Mouse (Mus musculus) cerebellum, postnatal 4 days (tissue): ENCODE data around the gene Chdh.
A peak's percentile ranks its signal among the peaks of the same experiment; 100 is the strongest.

Experiments used
- DNase-seq, 2 experiments: peaks; one replicate each; pipeline ENCODE4 v3.0.0; 2022; ENCODE audit warnings: low spot score in 2 of 2, mixed read lengths in 1 of 2

The Chdh gene

DNA sequence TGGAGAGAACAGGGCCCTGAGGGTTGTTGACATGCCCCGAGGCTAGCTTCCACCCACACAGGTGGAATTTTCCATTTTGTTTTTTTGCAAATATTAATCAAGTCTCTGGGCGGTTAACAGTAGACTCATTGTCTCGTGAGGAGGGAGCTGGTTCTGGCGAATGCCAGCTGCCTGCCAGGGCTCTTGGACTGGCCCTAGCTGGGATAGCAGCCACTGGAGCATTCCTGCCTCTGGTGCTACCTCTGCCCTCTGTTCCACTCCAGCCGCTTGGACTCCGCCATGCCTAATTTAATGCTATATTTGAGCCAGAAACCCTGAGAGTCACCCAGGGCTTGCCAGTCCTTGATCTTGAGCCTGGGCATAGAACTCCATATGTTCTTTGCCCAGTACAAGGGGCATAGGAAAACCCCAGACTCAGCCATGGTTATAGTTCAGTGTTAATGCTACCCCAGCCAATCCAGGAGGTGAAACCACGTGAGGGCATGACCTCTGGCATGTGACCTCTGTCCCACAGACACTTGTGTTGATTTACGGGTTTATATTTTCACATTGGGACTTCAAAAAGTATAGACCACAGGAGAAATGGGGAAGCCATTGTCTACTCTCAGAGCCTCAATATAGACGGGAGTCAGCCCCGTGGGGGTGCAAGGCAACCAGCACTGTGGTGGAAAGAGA, 3.2 kb downstream of the Chdh start:
- no peak for DNase-seq

DNA sequence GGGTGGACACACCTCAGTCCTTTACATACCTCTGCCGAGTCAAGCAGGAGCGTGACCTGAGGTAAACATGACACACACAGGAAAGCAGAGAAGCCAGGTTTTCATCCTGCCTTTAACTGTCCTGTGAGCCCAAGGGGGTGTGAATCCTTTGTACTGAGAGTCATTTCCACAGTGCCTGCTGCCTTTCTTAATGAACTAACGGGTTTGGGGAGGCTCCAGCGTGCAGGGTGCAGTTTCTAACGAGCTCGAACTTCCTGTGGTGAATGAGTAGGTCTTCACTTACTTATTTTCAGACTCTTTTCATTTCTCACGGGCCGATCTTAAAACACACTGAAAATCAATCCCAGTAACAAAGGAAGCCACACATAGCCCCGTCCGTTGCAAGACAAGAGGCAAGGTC, 5.7 kb downstream of the Chdh start:
- DNase-seq: no peak

DNA sequence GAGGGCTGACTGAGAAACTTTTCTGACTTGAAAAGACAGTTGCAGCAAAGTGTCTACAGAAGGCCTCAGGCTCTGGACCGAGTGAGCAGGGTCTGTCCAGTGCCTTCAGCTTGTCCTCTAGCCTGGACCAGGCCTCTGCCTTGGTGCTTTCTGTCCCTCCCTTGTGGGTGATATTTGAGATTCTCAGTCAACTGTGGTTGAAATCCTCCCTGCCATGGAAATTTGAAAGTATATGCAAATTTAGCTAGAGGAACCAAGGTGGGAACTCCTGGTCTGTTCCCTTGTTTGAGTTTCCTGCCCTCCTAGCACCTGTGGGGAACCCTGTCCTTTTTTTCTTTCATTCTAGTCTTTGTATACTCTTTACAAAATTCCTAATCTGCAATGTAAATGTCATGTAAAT, 6.2 kb downstream of the Chdh start:
- no peak for DNase-seq

DNA sequence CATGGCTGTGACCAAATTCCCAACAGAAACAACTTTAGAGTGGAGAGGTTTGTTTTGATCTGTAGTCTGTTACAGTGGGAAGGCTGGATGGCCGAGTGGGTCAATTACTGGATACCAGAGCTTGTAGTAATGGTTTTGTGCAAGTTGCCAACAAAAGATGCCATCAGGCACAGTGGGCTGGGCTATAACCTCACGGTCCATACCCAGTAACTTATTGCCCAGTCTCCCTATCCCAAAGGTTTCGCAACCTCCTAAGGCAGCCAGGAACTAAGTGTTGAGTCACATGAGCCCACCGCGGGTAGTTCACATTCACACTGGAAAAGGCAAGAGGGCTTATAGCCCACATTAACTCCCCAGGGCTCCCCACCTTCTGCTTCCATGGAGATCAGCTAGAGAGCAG, 7.8 kb downstream of the Chdh start:
- DNase-seq: no peak

DNA sequence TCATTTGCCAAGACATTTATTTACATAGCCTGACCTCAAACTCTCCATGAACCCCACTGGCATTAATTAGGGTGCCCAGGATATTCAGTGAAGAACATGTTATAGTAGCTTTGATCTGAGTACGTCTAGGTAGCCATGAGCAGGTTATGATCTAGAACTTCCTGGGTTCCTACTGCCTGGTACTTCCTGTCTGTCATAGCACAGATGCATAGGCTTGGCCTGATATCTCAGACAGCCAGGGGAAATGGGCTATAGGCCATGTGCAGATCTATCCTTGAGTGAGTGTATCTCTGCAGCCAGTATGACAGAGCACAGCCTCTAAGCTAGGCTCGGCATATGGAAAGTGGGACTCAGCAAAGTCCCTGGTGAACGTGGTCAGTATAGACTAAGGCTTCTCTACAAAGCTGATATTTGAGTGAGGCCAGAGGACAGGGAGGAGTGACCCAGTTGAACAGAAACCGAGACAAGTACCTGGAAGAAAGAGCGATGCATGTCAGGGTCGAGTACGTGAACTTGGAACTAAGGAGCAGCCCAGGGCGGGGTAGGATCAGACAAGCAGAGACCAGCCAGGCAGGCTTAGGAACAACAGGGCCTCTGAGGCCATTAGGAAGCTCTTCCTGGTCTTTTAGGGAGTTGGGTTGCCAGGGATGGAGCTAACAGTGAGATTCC, 9.1 kb downstream of the Chdh start:
- DNase-seq: no peak

DNA sequence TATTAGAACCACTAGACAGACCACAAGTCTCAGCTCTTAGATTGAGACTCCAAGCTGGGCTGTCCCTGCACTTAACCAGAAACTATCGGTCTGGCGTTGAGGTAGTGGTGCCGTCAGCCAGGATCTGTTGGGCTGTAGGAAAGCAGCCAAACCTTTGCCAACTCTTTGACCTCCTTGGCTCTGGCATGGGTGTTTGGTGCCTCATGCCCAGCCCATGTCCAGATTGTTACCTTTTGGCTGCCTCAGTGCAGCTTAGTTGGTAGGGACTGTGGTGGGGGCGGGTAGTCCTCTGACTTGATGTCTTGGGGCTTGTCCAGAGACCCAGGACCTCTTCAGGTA, 9.6 kb downstream of the Chdh start:
- no peak for DNase-seq

DNA sequence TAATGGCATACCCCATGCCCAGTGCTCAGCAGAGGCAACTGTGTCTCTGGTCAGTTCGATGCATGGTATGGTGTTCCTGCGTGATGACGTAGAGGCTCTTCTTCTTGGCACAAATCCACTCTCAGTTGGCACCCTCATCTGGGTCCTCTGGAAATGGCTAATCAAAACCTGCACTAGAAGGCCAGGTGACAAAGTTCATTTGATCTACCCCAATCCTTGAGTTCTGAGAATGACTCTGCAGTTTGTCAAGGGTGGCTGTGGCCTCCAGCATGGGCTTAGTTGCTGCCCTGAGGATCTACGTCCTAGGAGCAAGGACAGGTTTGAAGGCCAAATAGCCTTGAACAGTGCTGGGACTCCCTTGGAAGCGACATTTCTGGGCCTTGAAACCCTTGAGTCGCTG, 10.0 kb downstream of the Chdh start:
- DNase-seq: no peak

DNA sequence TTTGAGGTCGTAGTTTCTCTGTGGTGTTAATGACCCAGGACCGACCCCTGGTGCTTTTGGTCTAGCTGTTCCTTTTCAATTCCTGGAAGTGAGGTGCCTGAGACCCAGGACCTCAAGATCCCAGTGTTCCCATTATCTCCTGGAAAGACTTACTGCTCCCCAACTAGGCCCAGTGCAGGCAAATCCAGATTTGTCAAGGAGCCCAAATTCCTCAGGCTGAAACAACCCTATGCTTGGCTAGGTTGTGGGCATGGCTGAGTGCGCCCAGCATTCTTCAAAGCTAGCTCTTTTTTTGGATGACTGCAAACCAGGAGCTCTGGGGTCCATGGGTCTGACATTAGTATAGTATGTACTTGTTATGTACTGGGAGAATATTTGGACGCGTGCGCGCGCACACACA, 10.6 kb downstream of the Chdh start:
- no peak for DNase-seq

DNA sequence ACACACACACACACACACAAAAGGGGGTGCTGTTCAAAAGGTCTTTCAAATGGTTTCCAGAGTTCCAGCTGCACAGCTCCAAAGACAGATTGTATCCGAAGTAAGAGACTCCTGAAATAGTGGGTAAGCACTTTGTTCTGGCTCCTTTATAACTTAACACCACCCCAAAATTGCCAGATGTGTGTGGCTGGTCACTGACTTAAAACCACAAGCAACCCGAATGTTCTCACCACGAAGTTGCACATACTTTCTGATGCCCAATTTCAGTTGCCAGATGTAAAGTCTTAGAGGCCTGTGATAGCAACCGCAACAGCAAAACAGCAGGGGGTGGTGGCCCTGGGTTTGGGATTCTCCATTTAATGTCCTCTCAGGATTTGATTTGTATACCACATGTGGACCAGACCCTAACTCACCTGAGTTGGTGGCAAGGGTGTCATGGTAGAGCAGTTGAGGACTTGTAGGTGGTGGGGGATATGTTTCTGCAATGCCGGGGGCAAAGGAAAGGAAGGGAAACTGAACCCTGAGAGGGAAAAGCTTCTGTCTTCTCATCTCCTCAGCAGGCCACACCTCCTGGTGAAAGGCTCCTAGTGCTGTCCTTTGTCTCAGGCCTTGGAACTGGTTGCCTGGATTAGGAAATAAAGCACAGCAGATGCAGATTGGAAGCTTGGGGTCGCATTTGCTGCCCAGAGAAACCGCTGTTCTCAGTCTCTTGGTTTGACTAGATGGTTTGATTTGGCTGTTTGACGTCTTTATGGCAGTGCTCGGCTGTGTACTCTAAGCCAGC, 11.2 kb downstream of the Chdh start:
- no peak for DNase-seq

DNA sequence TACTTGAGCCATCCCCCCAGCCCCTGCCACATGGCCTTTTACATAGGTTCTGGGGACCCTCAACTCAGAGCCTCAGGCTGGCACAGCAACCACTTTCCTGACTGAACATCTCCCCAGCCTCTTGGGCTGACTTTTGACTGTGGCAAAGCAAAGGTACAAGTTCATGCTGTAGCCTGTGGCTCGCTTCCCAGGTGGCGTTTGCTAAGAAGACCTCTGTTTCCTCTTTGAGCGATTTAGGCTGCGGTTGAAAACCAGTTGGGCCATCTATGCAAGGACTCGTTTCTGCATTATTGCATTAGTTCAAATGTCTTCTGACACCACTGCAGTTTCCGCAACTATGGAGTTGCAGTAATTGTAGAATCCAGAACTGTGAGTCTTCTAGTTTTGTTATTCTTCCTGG, 13.6 kb downstream of the Chdh start:
- DNase-seq: no peak

DNA sequence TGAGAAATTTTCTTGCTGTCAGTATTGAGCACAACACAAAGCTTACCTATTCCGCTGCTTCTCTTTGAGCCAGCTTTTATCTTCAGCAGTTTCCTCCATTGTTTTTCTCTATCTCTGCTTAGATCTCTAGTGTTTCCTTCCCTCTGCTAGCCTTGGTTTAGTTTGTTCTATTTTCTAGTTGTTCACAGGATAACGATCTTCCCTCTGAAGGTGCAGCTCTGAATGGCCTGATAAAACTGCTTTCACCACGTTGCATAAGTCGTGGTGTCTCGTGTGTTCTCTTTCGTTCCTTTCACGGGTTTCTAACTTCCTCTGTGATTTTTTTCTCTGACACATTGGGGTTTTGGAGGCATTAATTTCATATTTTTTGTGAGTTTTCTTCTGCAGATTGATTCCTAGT, 15.6 kb downstream of the Chdh start:
- DNase-seq: no peak

DNA sequence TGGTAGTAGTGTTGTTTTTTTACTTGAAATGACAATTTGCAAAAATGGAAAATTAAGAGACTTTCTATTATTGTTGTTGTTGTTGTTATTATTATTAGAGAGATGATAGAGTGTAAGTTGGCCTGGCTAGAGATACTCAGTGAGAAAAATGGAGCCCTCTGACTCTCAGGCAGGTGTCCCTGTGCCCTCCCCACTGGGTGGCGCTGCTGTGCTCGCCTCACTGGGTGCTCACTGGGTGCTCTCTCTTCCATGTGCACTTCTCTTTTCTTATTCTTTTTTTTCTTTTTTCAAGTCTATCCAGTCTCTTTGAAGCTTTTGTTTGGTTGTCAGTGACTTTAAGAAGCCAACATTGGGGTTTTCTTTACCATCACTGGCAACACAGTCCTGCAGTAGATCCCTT, 18.6 kb downstream of the Chdh start:
- peak in 1 of 2 experiments; percentile 33 for DNase-seq

DNA sequence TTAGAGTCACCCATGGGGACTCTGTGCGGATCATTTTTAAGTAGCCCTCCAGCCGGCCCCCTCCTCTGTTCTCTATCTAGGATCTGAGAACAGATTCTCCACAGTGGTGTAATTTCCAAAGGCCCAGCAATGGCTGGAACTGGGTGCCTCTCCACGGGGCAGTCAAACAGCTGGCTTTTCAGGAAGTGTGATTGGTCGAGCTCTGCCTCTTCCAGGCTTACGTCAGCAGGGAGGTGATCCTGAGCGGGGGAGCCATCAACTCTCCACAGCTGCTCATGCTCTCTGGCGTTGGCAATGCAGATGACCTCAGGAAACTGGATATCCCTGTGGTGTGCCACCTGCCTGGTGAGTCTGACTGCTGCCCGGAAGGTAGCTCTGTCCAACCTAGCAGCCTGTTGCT, 24.6 kb downstream of the Chdh start:
- no peak for DNase-seq

DNA sequence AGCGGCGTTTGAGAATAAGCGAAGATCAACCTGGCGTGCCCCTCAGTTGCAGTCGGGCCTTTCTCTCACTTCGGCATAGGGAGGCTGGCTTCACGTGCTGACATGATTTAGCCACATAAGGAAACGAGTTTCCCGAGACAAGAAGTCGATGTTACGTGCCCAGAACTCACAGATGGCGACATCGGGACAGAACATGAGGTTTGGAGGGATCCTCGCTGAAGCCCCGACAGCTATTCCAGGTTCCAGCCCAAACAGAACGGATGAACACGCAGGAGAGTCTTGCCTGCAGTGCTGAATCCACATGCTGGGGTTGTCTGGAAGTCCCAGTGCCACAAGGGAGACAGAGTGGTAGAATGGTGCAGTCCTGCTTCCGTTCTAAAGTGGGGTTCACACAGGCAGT, 29.6 kb downstream of the Chdh start:
- DNase-seq: no peak

DNA sequence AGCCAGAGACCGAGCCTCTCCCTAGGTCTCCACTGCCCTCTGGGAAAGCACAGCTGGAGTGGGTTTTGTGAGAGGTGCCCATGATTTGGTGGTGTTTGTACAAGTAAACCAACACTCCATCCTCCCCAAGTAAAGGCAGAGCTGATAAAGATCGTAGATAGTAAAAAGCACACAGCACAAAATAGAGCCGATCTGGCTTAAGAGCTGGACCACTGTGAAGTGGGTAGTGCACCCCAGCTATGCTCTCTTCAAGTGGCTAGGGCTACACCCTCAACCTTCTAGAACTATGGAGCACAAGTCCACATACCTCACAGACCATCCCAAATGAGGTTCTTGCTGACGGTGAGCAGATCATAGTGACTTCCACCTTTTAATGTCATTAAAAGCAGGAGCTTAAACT, 30.6 kb downstream of the Chdh start:
- DNase-seq: no peak

DNA sequence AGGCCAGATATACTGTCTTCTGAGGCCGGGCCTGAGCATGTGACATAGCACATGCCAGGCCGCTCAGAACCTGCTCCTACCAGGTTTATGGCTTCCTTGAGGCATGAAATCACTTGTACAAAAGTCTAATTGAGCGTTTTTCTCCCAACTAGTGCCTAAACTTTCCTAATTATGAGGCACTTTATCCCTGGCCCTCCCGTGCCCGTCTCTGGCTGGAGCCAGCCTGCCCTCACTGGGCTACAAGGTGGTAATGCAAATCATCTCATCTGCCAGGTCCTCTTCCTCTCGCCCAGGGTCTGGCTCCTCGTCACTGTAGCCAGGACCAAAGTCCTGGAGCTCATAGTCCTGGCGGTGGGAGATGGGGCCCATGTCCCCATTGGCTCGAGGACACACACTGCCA, 33.0 kb downstream of the Chdh start:
- no peak for DNase-seq

DNA sequence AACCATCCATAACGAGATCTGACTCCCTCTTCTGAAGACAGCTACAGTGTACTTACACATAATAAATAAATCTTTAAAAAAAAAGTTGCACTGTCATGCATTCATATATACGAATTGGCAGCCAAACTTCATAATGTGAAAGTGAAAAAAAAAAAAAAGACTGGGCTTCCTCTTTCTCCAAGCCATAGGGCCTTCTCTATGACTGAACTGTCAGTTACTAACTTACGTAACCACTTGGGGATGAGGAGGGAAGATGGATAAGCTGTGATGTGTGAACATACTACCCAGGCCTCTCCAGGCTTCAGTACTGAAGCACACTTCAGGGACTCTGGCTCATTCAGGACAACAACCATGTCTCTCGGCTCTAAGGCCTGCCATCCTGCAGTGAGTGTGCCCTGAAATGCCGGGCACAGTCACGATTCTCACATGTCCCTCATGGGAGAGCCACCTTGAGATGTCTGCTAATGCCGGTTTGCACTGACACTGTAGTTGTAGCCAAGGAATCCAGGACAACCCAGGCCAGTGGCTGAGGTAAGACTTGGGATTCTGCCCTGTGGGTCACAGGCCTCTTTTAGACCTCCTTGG, 34.6 kb downstream of the Chdh start:
- DNase-seq: no peak

DNA sequence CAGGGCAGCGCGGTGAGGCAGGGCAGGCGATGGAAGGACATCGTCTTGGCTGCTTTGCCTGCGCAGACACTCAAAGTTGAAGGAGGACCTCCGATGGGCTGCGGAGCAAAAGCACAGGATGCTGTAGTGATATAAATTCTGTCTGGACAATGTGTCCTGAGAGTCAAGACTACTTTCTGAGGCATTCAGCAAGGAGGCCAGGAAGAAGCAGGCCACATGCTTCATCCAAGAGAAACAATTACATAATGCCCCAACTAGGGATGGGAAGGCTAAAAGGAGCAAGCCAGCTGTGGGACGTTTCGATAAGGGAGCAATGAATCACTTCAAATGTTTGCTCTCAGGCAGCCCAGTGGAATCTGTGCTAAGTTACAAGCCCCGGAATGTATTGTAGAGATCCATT, 36.4 kb downstream of the Chdh start:
- no peak for DNase-seq

DNA sequence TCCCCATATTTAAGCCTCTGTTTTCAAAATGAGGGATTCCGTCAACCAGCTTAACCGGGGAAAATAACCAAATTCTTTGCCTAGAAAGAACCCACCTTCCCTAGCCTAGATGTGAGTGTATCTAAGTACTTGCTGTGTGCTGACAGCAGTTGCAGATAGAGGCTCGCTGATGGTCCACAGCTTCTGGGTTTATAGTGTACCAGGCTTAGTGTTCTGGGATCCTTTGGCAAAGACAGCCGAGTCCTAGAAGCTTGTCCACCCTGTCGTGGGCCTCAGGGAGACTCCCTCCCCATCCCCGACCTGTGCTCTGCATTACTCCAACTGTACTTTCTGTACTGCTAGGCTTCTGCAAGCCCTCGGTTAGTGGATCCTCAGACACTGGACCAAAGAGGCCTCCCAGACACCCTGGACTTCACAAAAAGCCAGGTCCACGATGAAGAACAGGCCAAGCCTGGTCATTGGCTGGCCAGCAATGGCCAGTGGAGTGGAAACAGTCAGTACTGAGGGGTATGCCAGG, 36.9 kb downstream of the Chdh start:
- no peak for DNase-seq

DNA sequence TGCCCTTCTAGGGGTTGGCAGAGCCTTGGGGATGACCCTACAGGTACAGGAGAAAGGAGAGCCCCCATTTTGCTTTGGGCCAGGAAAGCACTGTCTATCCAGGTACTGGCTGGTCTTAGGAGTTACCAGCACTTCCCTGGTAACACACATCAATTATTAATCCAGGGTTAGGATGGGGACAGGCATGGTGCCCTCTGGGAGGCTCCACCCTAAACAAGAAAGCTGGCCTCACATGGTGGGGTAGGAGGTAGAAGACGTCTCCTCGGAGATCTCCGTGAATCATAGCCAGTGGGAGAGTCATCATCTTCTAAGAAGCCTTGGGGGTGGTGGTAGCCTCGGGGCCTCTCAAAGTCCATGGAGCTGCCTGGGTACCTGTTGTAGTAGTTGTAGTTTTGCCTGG, 38.2 kb downstream of the Chdh start:
- no peak for DNase-seq

DNA sequence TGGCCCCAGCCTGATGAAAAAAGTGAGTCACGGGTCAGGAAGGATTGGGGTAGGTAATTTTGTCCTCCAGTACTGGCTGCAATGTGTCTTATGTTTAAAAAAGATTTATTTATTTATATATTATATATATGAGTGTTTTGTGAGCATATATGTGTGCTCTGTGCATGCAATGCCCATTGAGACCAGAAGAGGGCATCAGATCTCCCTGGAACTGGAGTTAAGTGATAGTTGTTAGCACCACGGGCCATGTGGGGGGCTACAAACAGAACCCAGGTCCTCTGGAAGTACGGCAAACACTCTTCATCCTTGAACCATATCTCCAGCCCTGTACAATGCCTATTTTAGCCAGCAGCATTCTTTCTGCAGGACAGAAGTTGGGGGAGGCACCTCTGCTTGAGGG, 39.2 kb downstream of the Chdh start:
- DNase-seq: no peak

DNA sequence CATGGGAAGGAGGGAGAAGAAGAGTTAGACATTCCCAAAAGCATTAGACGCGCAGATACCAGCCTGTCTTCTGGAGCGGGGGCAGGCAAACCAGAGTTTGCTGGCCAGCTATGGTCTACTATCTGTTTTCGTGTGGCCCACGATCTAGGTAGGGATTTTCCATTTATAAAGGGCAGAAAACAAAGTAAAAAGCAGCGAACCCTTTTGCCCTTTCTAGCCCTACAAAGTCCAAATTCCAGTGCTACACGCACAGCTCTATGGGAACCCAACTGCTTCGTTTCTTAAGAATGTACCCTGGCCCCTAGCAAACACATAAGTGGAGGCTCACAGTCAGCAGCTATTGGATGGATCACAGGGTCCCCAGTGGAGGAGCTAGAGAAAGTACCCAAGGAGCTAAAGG, 41.5 kb downstream of the Chdh start:
- no peak for DNase-seq

DNA sequence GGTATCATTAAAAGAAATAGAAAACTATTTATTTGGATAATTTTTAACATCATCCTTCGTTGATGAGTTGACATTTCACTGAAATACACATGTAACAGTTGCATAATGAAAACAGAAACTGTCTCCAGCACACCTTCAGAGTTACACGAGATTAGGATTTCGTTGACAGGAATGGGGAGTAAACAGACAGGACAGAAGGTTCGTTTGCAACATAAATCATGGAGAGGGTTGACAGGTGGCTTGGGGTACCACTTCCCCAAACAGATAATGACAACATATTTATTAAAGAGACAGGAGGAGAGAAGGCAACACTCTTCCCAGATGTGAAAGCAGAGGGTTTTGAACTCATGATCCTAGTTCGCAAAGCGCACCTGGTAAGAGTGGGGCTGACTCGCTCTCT, 46.1 kb downstream of the Chdh start:
- DNase-seq: no peak
